Mouse (Mus musculus) limb, embryonic 13.5 days (tissue): ENCODE data around the gene A2ml1. TPM values are rescaled to one million over a fixed set of nuclear protein-coding genes. Genes with fewer than 3 reads are reported as not detected.
"Not testable (repeated sequence)": the region's sequence is repeated elsewhere in the genome, so short reads cannot be mapped to it uniquely, and the experiment has no call there.

ENCODE experiments used
- ATAC-seq: fragments of 200-750 bp; cut with Nextera tagmentation; 2 replicates; pipeline ENCODE4 v1.8.0; 2017; ENCODE audit warnings: low read depth, moderate number of reproducible peaks, moderate TSS enrichment; ENCODE audit not compliant: low FRiP score
- H3K27ac ChIP-seq: fragments of 300-500 bp; sonication (generic); 2 replicates; pipeline ENCODE4 v1.5.1; 2015; ENCODE audit warnings: inconsistent platforms, mild to moderate bottlenecking, moderate library complexity
- H3K27me3 ChIP-seq: fragments of 300-500 bp; sonication (generic); 2 replicates; pipeline ENCODE4 v1.6.1; 2015; ENCODE audit warnings: mild to moderate bottlenecking, inconsistent platforms
- H3K36me3 ChIP-seq: fragments of 300-500 bp; sonication (generic); 2 replicates; pipeline ENCODE4 v1.6.1; 2015; ENCODE audit warnings: inconsistent platforms, mild to moderate bottlenecking, moderate library complexity
- H3K4me1 ChIP-seq: fragments of 300-500 bp; sonication (generic); 2 replicates; pipeline ENCODE4 v1.6.1; 2015; ENCODE audit warnings: inconsistent platforms
- H3K4me2 ChIP-seq: fragments of 300-500 bp; sonication (generic); replicated peaks from 2 replicates; pipeline ENCODE4 v1.6.1; 2015; ENCODE audit warnings: inconsistent platforms, mild to moderate bottlenecking, moderate library complexity
- H3K4me3 ChIP-seq: fragments of 300-500 bp; sonication (generic); 2 replicates; pipeline ENCODE4 v1.5.1; 2015; ENCODE audit warnings: moderate library complexity, mild to moderate bottlenecking, inconsistent platforms
- H3K9ac ChIP-seq: fragments of 300-500 bp; sonication (generic); 2 replicates; pipeline ENCODE4 v1.6.1; 2015; ENCODE audit warnings: mild to moderate bottlenecking, inconsistent platforms
- H3K9me3 ChIP-seq: fragments of 300-500 bp; sonication (generic); 2 replicates; pipeline ENCODE4 v1.6.1; 2016; ENCODE audit warnings: inconsistent platforms
- WGBS: fragments of 180-500 bp; shearing (Covaris S2); methylation state at CpG from one replicate; pipeline ENCODE4 v1.1.7; 2015; 5-methylcytosine and 5-hydroxymethylcytosine counted together
- polyA plus RNA-seq: library from polyadenylated mRNA; unstranded; fragments of >200 nt; fragmentation: Nextera tagmentation; extraction: Ambion mirVana; gene quantifications from 2 replicates; pipeline ENCODE4 v1.2.1, GENCODE M21; 2015

The A2ml1 gene
- polyA plus RNA-seq = not detected in 2 replicates

GRCm38 (mm10) chr6:128581508-128581907 lies at the start of gene A2ml1:
Gene A2ml1, minus strand, starts transcription at chr6:128581608.
- no peak within 1 kb of the TSS for H3K4me3 ChIP-seq
- no peaks in the 10 kb centered on the region for H3K9me3 ChIP-seq
- no peak within 1 kb of the TSS for H3K27ac ChIP-seq
- ATAC-seq = no peak
- H3K27me3 ChIP-seq = no peaks in the 10 kb centered on the region
- H3K4me2 ChIP-seq = no peak within 1 kb of the TSS
- no peaks in the 10 kb centered on the region for H3K36me3 ChIP-seq
- 57% methylated on average over 11 of the region's 11 CpGs for WGBS
- no peak within 1 kb of the TSS for H3K9ac ChIP-seq
- H3K4me1 ChIP-seq = no peaks in the 10 kb centered on the region

- H3K9me3 ChIP-seq, H3K9ac ChIP-seq, H3K4me2 ChIP-seq, H3K27ac ChIP-seq, H3K36me3 ChIP-seq, H3K4me3 ChIP-seq, H3K4me1 ChIP-seq, H3K27me3 ChIP-seq: not testable (repeated sequence)
- WGBS = 58% methylated on average over 13 of the region's 13 CpGs
- ATAC-seq = peak; percentile 84; the same call in 1 of the 2 replicates
These were observed 48.6 kb upstream of the A2ml1 start for GRCm38 (mm10) chr6:128629771-128630739.

- not testable (repeated sequence) for H3K27ac ChIP-seq, H3K4me2 ChIP-seq, H3K4me1 ChIP-seq, H3K9ac ChIP-seq, H3K9me3 ChIP-seq, H3K36me3 ChIP-seq, H3K4me3 ChIP-seq, ATAC-seq, H3K27me3 ChIP-seq
- 82% methylated on average over 6 of the region's 6 CpGs for WGBS
These were observed 43.8 kb upstream of the A2ml1 start for GRCm38 (mm10) chr6:128625246-128625645.

- H3K9ac ChIP-seq = no peak overlapping the region
- H3K27me3 ChIP-seq = no peaks in the 10 kb centered on the region
- WGBS = 89% methylated on average over 4 of the region's 4 CpGs
- H3K9me3 ChIP-seq = no peaks in the 10 kb centered on the region
- no peaks in the 10 kb centered on the region for H3K4me1 ChIP-seq
- H3K4me3 ChIP-seq = no peak overlapping the region
- no peak overlapping the region for H3K4me2 ChIP-seq
- H3K27ac ChIP-seq = no peak overlapping the region
- H3K36me3 ChIP-seq = no peaks in the 10 kb centered on the region
- no peak for ATAC-seq
These were observed 43.0 kb upstream of the A2ml1 start for GRCm38 (mm10) chr6:128624425-128624824.

- H3K4me3 ChIP-seq, H3K27me3 ChIP-seq, ATAC-seq, H3K4me1 ChIP-seq, H3K9ac ChIP-seq, H3K27ac ChIP-seq, H3K9me3 ChIP-seq, H3K4me2 ChIP-seq, H3K36me3 ChIP-seq: not testable (repeated sequence)
- WGBS = 78% methylated on average over 5 of the region's 5 CpGs
These were observed 42.0 kb upstream of the A2ml1 start, which contains the start of gene Klrb1a for GRCm38 (mm10) chr6:128623433-128623832. Gene Klrb1a, minus strand, starts transcription at chr6:128623533.

- ATAC-seq = no peak
- H3K4me3 ChIP-seq = no peak overlapping the region
- no peak overlapping the region for H3K9ac ChIP-seq
- no peaks in the 10 kb centered on the region for H3K36me3 ChIP-seq
- no peaks in the 10 kb centered on the region for H3K4me1 ChIP-seq
- H3K27me3 ChIP-seq = no peaks in the 10 kb centered on the region
- H3K27ac ChIP-seq = no peak overlapping the region
- no peaks in the 10 kb centered on the region for H3K9me3 ChIP-seq
- 88% methylated on average over 2 of the region's 2 CpGs for WGBS
- no peak overlapping the region for H3K4me2 ChIP-seq
These were observed 41.3 kb upstream of the A2ml1 start for GRCm38 (mm10) chr6:128622733-128623132.

- Histone ChIP-seq H3K4me3 (no peak overlapping the region), H3K9ac (no peak overlapping the region), H3K27me3 (no peaks in the 10 kb centered on the region), H3K27ac (no peak overlapping the region), H3K36me3 (no peaks in the 10 kb centered on the region), H3K9me3 (no peaks in the 10 kb centered on the region), H3K4me2 (no peak overlapping the region), H3K4me1 (0 out of 2 replicates have a peak, but pooled peaks cover 4% of the 10 kb centered on the region)
- WGBS = 66% methylated on average over 9 of the region's 9 CpGs
- ATAC-seq = no peak
These were observed 24.9 kb upstream of the A2ml1 start for GRCm38 (mm10) chr6:128606350-128606749.

- Histone ChIP-seq H3K4me3 (no peak overlapping the region), H3K27ac (no peak overlapping the region), H3K27me3 (no peaks in the 10 kb centered on the region), H3K9me3 (no peaks in the 10 kb centered on the region), H3K4me2 (no peak overlapping the region), H3K9ac (no peak overlapping the region), H3K4me1 (0 out of 2 replicates have a peak, but pooled peaks cover 4% of the 10 kb centered on the region), H3K36me3 (no peaks in the 10 kb centered on the region)
- WGBS = 39% methylated on average over 5 of the region's 5 CpGs
- no peak for ATAC-seq
These were observed 23.1 kb upstream of the A2ml1 start for GRCm38 (mm10) chr6:128604512-128604911.

GRCm38 (mm10) chr6:128602463-128603201 lies 21.2 kb upstream of the A2ml1 start:
- 65% methylated on average over 10 of the region's 10 CpGs for WGBS

GRCm38 (mm10) chr6:128602026-128602425 lies 20.6 kb upstream of the A2ml1 start:
- H3K27me3 ChIP-seq = no peaks in the 10 kb centered on the region
- H3K9me3 ChIP-seq = no peaks in the 10 kb centered on the region
- WGBS = 41% methylated on average over 3 of the region's 3 CpGs
- H3K9ac ChIP-seq = no peak overlapping the region
- ATAC-seq = no peak
- H3K4me1 ChIP-seq = 0 out of 2 replicates have a peak, but pooled peaks cover 4% of the 10 kb centered on the region
- no peak overlapping the region for H3K4me3 ChIP-seq
- H3K36me3 ChIP-seq = no peaks in the 10 kb centered on the region
- H3K4me2 ChIP-seq = no peak overlapping the region
- H3K27ac ChIP-seq = no peak overlapping the region

More at GRCm38 (mm10) chr6:128602463-128603201, 21.2 kb upstream of the A2ml1 start:
- H3K27me3 ChIP-seq = no peaks in the 10 kb centered on the region
- H3K4me1 ChIP-seq = 0 out of 2 replicates have a peak, but pooled peaks cover 4% of the 10 kb centered on the region
- H3K9me3 ChIP-seq = no peaks in the 10 kb centered on the region
- no peak for ATAC-seq
- no peak overlapping the region for H3K4me2 ChIP-seq
- H3K36me3 ChIP-seq = no peaks in the 10 kb centered on the region
- no peak overlapping the region for H3K9ac ChIP-seq
- no peak overlapping the region for H3K4me3 ChIP-seq
- no peak overlapping the region for H3K27ac ChIP-seq

- H3K27ac ChIP-seq = no peak overlapping the region
- H3K4me3 ChIP-seq = no peak overlapping the region
- H3K4me2 ChIP-seq = no peak overlapping the region
- H3K36me3 ChIP-seq = no peaks in the 10 kb centered on the region
- no peak for ATAC-seq
- no peak overlapping the region for H3K9ac ChIP-seq
- 0 out of 2 replicates have a peak, but pooled peaks cover 4% of the 10 kb centered on the region for H3K4me1 ChIP-seq
- H3K27me3 ChIP-seq = no peaks in the 10 kb centered on the region
- no peaks in the 10 kb centered on the region for H3K9me3 ChIP-seq
- 66% methylated on average over 4 of the region's 4 CpGs for WGBS
These were observed 18.1 kb upstream of the A2ml1 start for GRCm38 (mm10) chr6:128599555-128599954.
